In genomic region chr10:128232420-128232985, GRCm38 (mm10) we compare ENCODE assay signal across 8 mouse cellular contexts. TPM values are rescaled to one million over a fixed set of nuclear protein-coding genes. Genes with fewer than 3 reads are reported as not detected.
DNase-seq lines count a peak whose midpoint lies in the region; ATAC-seq and TF ChIP-seq lines count a peak whose summit lies in the region.

No protein-coding gene starts in this region.

- H3K27ac ChIP-seq in gastrocnemius, adult 2 months: peak overlapping the region; percentile 95
- peak overlapping the region; percentile 93 for H3K27ac ChIP-seq in cerebellum, adult 2 months (ENCODE audit: insufficient read depth, low read length)
- peak overlapping the region; percentile 94 for H3K27ac ChIP-seq in forebrain, embryonic 16.5 days (ENCODE audit: low read length)
- H3K27ac ChIP-seq in left cerebral cortex, adult 2 months: peak overlapping the region; percentile 95
- H3K27ac ChIP-seq in macrophage: peak overlapping the region; percentile 85

- peak overlapping the region; percentile 65 for H3K4me2 ChIP-seq in forebrain, embryonic 16.5 days (ENCODE audit: low read length)

- H3K4me3 ChIP-seq in gastrocnemius, adult 2 months: peak overlapping the region; percentile 82
- peak overlapping the region; percentile 98 for H3K4me3 ChIP-seq in cerebellum, adult 2 months (replicated peaks; ENCODE audit: insufficient read depth, low read depth, low read length)
- peak overlapping the region; percentile 79 for H3K4me3 ChIP-seq in forebrain, embryonic 16.5 days (replicated peaks; ENCODE audit: low read length)
- H3K4me3 ChIP-seq in left cerebral cortex, adult 2 months: peak overlapping the region; percentile 75
- peak overlapping the region; percentile 81 for H3K4me3 ChIP-seq in macrophage (ENCODE audit: inconsistent target)

- H3K9me3 ChIP-seq in forebrain, embryonic 16.5 days (ENCODE audit: control insufficient read depth, low read length): no peaks in the 10 kb centered on the region

- TF ChIP-seq POLR2A in cerebellum, adult 2 months (IDR thresholded peaks at IDR 0.05; ENCODE audit: borderline replicate concordance, insufficient read depth, low read length): no peak

- WGBS in cerebellum, adult 2 months: under 1% methylated on average over 14 of the region's 14 CpGs
- 0% methylated on average over 14 of the region's 14 CpGs for WGBS in forebrain, embryonic 16.5 days
- WGBS in macrophage (ENCODE audit: missing documents): 3% methylated on average over 14 of the region's 14 CpGs

- TF ChIP-seq CTCF in gastrocnemius, adult 2 months (IDR thresholded peaks at IDR 0.05): peak; percentile 81
- TF ChIP-seq CTCF in cerebellum, adult 2 months (IDR thresholded peaks at IDR 0.05; ENCODE audit: borderline replicate concordance, insufficient read depth, low read depth, low read length): peak; percentile 77
- TF ChIP-seq CTCF in left cerebral cortex, adult 2 months (IDR thresholded peaks at IDR 0.05): peak; percentile 82

- H3K27me3 ChIP-seq in cerebellum, adult 2 months (ENCODE audit: control insufficient read depth, insufficient read depth, low read length): no peaks in the 10 kb centered on the region
- H3K27me3 ChIP-seq in forebrain, embryonic 16.5 days (replicated peaks; ENCODE audit: control insufficient read depth, insufficient read depth, low read length): no peaks in the 10 kb centered on the region

- peak; percentile 42 for DNase-seq in gastrocnemius, adult 2 months
- no peak for DNase-seq in gastrocnemius, postnatal 25 days
- DNase-seq in cerebellum, adult 2 months: peak; percentile 67 to 80
- peak; percentile 84 for DNase-seq in hindlimb bud, embryonic 11.5 days (ENCODE audit: extremely low spot score, low read depth, low spot score)
- peak; percentile 26 to 51 for DNase-seq in left cerebral cortex, adult 2 months (ENCODE audit: extremely low spot score in 1 of 2, low spot score in 2 of 2)
- DNase-seq in right cerebral cortex, postnatal 14 days: peak; percentile 29

- H3K9ac ChIP-seq in forebrain, embryonic 16.5 days (replicated peaks; ENCODE audit: low read depth, low read length): peak overlapping the region; percentile 80

- peaks cover 18% of the 10 kb centered on the region; the same call in 1 of the 2 replicates for H3K79me2 ChIP-seq in macrophage (ENCODE audit: inconsistent target)

- peak; percentile 26 for ATAC-seq in forebrain, embryonic 16.5 days

- H3K36me3 ChIP-seq in forebrain, embryonic 16.5 days (ENCODE audit: control insufficient read depth, insufficient read depth): no peaks in the 10 kb centered on the region
- H3K36me3 ChIP-seq in macrophage (ENCODE audit: inconsistent target): no peaks in the 10 kb centered on the region

- peaks cover 3% of the 10 kb centered on the region; the same call in 1 of the 2 replicates for H3K4me1 ChIP-seq in cerebellum, adult 2 months (ENCODE audit: control insufficient read depth, insufficient read depth, low read length)
- H3K4me1 ChIP-seq in forebrain, embryonic 16.5 days (replicated peaks; ENCODE audit: control insufficient read depth, insufficient read depth, low read length): peaks cover 7% of the 10 kb centered on the region

- intact Hi-C loops in gastrocnemius, adult 2 months (cut with DNase I): loop anchor here (2.0 to 5.0 kb wide), 2 partner anchors 20 to 40 kb away; partner anchors contain the start of gene Stat2
- intact Hi-C loops in left cerebral cortex, adult 2 months (cut with DNase I): loop anchor here (1.0 to 5.0 kb wide), 2 partner anchors 21 to 40 kb away; partner anchors contain the start of genes Spryd4 and Stat2

RNA-seq across cellular contexts. Expression of gene Timeless, which starts 0.6 kb away (rescaled TPM):
- 1 to 10 TPM; 1.8 to 2.5 TPM for total RNA-seq in gastrocnemius, adult 2 months (2021)
- total RNA-seq in gastrocnemius, postnatal 25 days (2021): 1 to 10 TPM; 2.0 to 3.5 TPM
- polyA plus RNA-seq in cerebellum, adult 2 months (2012; rRNA removed): 6.3 and 6.6 TPM in 2 replicates
- polyA plus RNA-seq in forebrain, embryonic 16.5 days (2015; fragmentation: Nextera tagmentation; extraction: Ambion mirVana): 29.4 and 32.2 TPM in 2 replicates
- 1 to 10 TPM; 8.2 to 9.1 TPM for total RNA-seq in left cerebral cortex, adult 2 months (2021)
- total RNA-seq in macrophage (2018; cell fraction: chromatin; rRNA removed): 10 to 100 TPM in 18 of 26 experiments, 1 to 10 TPM in 7, under 1 TPM in 1; 0.99 to 87.9 (median 16.9) TPM
- 10 to 100 TPM in 10 of 26 experiments, 1 to 10 TPM in 16; 1.1 to 20.9 (median 4.0) TPM for total RNA-seq in macrophage (2018; cell fraction: cytosol; rRNA removed)
- total RNA-seq in macrophage (2018; cell fraction: nucleus; rRNA removed): 10 to 100 TPM in 14 of 26 experiments, 1 to 10 TPM in 11, under 1 TPM in 1; 0.98 to 66.0 (median 13.8) TPM
- 4.1 to 22.4 TPM (median 9.6 TPM) in 3 replicates for polyA plus RNA-seq in macrophage (2018)

RNA-seq across cellular contexts. Expression of gene Mip, which starts 6.9 kb away (rescaled TPM):
- not detected for total RNA-seq in gastrocnemius, adult 2 months (2021)
- total RNA-seq in gastrocnemius, postnatal 25 days (2021): under 1 TPM in 1 of 2 experiments, not detected in 1; 0.13 TPM
- polyA plus RNA-seq in cerebellum, adult 2 months (2012; rRNA removed): not detected in 2 replicates
- polyA plus RNA-seq in forebrain, embryonic 16.5 days (2015; fragmentation: Nextera tagmentation; extraction: Ambion mirVana): not detected in 2 replicates
- total RNA-seq in left cerebral cortex, adult 2 months (2021): not detected
- not detected for total RNA-seq in macrophage (2018; cell fraction: chromatin; rRNA removed)
- total RNA-seq in macrophage (2018; cell fraction: cytosol; rRNA removed): not detected
- total RNA-seq in macrophage (2018; cell fraction: nucleus; rRNA removed): not detected
- polyA plus RNA-seq in macrophage (2018): not detected in 3 replicates

RNA-seq across cellular contexts. Expression of gene Spryd4, which starts 20.9 kb away (rescaled TPM):
- 10 to 100 TPM; 29.5 to 36.4 TPM for total RNA-seq in gastrocnemius, adult 2 months (2021)
- 10 to 100 TPM; 31.0 to 35.6 TPM for total RNA-seq in gastrocnemius, postnatal 25 days (2021)
- polyA plus RNA-seq in cerebellum, adult 2 months (2012; rRNA removed): 13.5 and 15.6 TPM in 2 replicates
- 16.6 and 18.0 TPM in 2 replicates for polyA plus RNA-seq in forebrain, embryonic 16.5 days (2015; fragmentation: Nextera tagmentation; extraction: Ambion mirVana)
- total RNA-seq in left cerebral cortex, adult 2 months (2021): 10 to 100 TPM in 1 of 2 experiments, 1 to 10 TPM in 1; 9.5 to 10.4 TPM
- 1 to 10 TPM in 16 of 26 experiments, under 1 TPM in 3, not detected in 7; 0.67 to 5.1 (median 2.5) TPM for total RNA-seq in macrophage (2018; cell fraction: chromatin; rRNA removed)
- 1 to 10 TPM; 3.5 to 10.0 (median 7.2) TPM for total RNA-seq in macrophage (2018; cell fraction: cytosol; rRNA removed)
- 1 to 10 TPM in 24 of 26 experiments, under 1 TPM in 2; 0.67 to 8.2 (median 3.6) TPM for total RNA-seq in macrophage (2018; cell fraction: nucleus; rRNA removed)
- 5.3 to 10.6 TPM (median 6.9 TPM) in 3 replicates for polyA plus RNA-seq in macrophage (2018)

RNA-seq across cellular contexts. Expression of gene Apon, which starts 21.4 kb away (rescaled TPM):
- total RNA-seq in gastrocnemius, adult 2 months (2021): not detected
- total RNA-seq in gastrocnemius, postnatal 25 days (2021): not detected
- not detected in 2 replicates for polyA plus RNA-seq in cerebellum, adult 2 months (2012; rRNA removed)
- polyA plus RNA-seq in forebrain, embryonic 16.5 days (2015; fragmentation: Nextera tagmentation; extraction: Ambion mirVana): not detected in 2 replicates
- not detected for total RNA-seq in left cerebral cortex, adult 2 months (2021)
- 1 to 10 TPM in 2 of 26 experiments, under 1 TPM in 6, not detected in 18; 0.32 to 1.7 (median 0.62) TPM for total RNA-seq in macrophage (2018; cell fraction: chromatin; rRNA removed)
- under 1 TPM in 10 of 26 experiments, not detected in 16; 0.08 to 0.33 (median 0.12) TPM for total RNA-seq in macrophage (2018; cell fraction: cytosol; rRNA removed)
- 1 to 10 TPM in 2 of 26 experiments, under 1 TPM in 11, not detected in 13; 0.29 to 1.3 (median 0.64) TPM for total RNA-seq in macrophage (2018; cell fraction: nucleus; rRNA removed)
- not detected in 3 replicates for polyA plus RNA-seq in macrophage (2018)

RNA-seq across cellular contexts. Expression of gene Apof, which starts 36.0 kb away (rescaled TPM):
- not detected for total RNA-seq in gastrocnemius, adult 2 months (2021)
- total RNA-seq in gastrocnemius, postnatal 25 days (2021): not detected
- not detected in 2 replicates for polyA plus RNA-seq in cerebellum, adult 2 months (2012; rRNA removed)
- polyA plus RNA-seq in forebrain, embryonic 16.5 days (2015; fragmentation: Nextera tagmentation; extraction: Ambion mirVana): not detected in 2 replicates
- not detected for total RNA-seq in left cerebral cortex, adult 2 months (2021)
- 1 to 10 TPM in 3 of 26 experiments, under 1 TPM in 4, not detected in 19; 0.62 to 1.2 (median 0.96) TPM for total RNA-seq in macrophage (2018; cell fraction: chromatin; rRNA removed)
- total RNA-seq in macrophage (2018; cell fraction: cytosol; rRNA removed): under 1 TPM in 16 of 26 experiments, not detected in 10; 0.14 to 0.74 (median 0.34) TPM
- total RNA-seq in macrophage (2018; cell fraction: nucleus; rRNA removed): 1 to 10 TPM in 2 of 26 experiments, under 1 TPM in 8, not detected in 16; 0.48 to 1.2 (median 0.74) TPM
- polyA plus RNA-seq in macrophage (2018): 0.16 to 0.18 TPM in 2 of 3 replicates, not detected in the other
